Mouse (Mus musculus) pancreas, adult 10 weeks (tissue): Measurements from ENCODE around the gene Isy1. TPM values are rescaled to one million over a fixed set of nuclear protein-coding genes. Genes with fewer than 3 reads are reported as not detected.

ENCODE experiments used
- polyA plus RNA-seq: library from polyadenylated mRNA; stranded (reverse); fragments of 350-450 nt; fragmentation: Illumina TruSeq; extraction: RNeasy Lipid Tissue Mini Kit (QIAGEN cat#74804); gene quantifications from one replicate; pipeline ENCODE4 v1.2.3, GENCODE M21; 2015; ENCODE audit warnings: low read depth, low replicate concordance; ENCODE audit not compliant: insufficient read depth

Isy1 gene
- polyA plus RNA-seq, result 3.9 TPM

DNA sequence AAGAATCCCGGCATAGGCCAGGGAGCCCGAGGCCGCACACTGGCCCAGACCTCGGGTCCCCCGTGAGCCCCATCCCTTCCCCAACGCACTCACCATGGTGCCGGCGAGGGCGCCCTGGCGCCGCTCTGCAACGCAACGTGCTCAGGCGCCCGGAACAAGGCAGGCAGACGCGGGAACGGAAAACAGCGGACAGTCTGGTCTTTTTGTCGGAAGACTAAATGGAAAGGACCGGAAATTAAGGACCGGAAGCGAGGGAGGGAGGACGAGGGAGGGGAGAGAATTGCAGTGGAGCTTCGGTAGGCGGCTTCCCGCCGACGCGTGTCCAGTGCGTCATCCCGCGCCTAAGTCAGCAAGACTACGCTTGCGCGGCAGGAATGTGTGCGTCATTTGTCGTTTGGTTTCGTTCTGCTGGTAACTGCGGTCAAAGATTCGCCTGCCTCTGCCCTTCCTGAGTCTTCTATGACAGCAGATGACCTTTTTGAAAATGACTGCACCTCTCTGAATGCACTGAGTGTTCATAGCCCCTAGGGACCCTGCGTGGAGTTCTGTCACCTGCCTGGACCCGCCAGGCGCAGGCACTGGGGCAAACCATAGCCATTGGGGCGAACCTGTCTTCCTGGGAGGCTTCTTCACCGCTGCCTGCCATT is at the start of gene Isy1:
Gene Isy1, minus strand, starts transcription at position 248 of the 647 bp plus-strand sequence.

GRCm38 (mm10) chr6:87887594-87888233 is 49.1 kb upstream of the Isy1 start, which contains the start of gene Copg1:
Copg1 (plus strand) TSS chr6:87887814.

DNA sequence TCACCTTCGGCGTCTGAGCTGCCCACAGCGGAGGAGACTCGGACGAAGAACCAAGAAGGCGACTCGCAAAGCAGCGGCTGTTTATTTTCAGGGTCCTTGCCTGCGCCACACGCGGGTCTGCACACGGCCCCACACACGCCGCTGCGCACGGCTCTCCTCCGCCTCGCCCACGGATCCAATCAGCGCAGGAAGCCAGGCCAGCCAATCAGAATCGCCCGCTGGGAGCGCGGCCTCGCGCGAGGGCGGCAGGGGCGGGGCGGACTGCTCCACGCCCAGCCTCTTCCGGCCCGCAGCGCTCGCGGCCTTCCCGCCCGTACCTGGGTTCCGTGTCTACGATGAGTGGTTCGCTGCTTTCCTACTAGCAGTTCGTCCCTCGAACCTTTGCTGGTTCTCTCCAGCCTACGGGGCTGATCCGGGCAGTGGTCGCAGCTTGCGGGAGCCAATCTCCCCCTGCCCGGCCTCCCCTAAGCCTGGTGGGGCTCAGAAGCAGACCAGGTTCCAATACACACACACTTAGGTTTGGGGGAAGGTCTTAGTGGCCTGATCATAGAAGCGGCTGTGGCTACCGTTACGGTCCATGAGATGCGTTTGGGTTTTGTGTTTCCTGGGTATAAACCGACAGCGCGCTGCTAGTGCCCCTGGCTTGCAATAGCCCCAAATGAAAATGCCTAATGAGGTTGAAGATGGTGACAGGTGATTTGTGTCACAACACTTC is 12.5 kb upstream of the Isy1 start, which contains the start of gene Cnbp:
Gene Cnbp, minus strand, starts transcription at position 207 of the 715 bp plus-strand sequence.

DNA sequence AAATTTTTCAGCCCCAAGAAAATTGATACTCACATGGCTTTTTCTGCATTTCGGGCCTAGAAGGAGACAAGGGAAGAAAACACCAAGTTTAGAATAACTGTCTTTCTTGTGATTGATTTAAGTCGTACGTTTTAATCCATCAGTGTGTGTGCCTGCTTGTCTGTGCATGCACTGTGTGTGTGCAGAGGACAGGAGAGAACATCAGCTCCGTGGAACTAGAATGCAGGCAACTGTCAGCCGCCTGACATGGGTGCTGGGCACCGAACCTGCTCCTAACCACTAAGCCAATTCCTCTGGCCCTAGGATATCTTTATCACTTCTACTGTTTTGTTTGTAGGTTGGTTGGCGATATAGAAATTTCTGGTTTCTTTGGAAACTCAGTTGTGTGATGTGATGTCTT is 2.9 kb downstream of the Isy1 start, which contains the start of gene Gm45140:
Gene Gm45140, minus strand, starts transcription at position 101 of the 400 bp plus-strand sequence.

GRCm38 (mm10) chr6:87811675-87812338 is 26.8 kb downstream of the Isy1 start, which contains the start of gene Rab43:
Rab43 (minus strand) TSS chr6:87812164.

GRCm38 (mm10) chr6:87777842-87778241 is 60.8 kb downstream of the Isy1 start, which contains the start of gene Gp9:
Gp9 (plus strand) TSS chr6:87778072.

Other genes starting within 250 kb of the Isy1 start
- 0.26 TPM for gene Prokr1, start 248.1 kb downstream of the Isy1 start, polyA plus RNA-seq
- gene Aplf, start 166.6 kb downstream of the Isy1 start, polyA plus RNA-seq, result 1.2 TPM
- gene Efcc1, start 107.9 kb downstream of the Isy1 start, polyA plus RNA-seq, result 1.2 TPM
- not detected for gene Gp9, start 60.7 kb downstream of the Isy1 start, polyA plus RNA-seq
- 4.3 TPM for gene Rab43, start 26.6 kb downstream of the Isy1 start, polyA plus RNA-seq
- 0.72 TPM for gene Gm45140, start 3.0 kb downstream of the Isy1 start, polyA plus RNA-seq
- 82.7 TPM for gene Cnbp, start 12.3 kb upstream of the Isy1 start, polyA plus RNA-seq
- gene Copg1, start 49.0 kb upstream of the Isy1 start, polyA plus RNA-seq, result 33.3 TPM
- gene Hmces, start 75.1 kb upstream of the Isy1 start, polyA plus RNA-seq, result 7.3 TPM
- gene H1fx, start 142.8 kb upstream of the Isy1 start, polyA plus RNA-seq, result not detected
- 53.5 TPM for gene Rab7, start 206.5 kb upstream of the Isy1 start, polyA plus RNA-seq
- 44.7 TPM for gene Rpn1, start 245.7 kb upstream of the Isy1 start, polyA plus RNA-seq